Mouse (Mus musculus): ENCODE results near the gene Sema4d. TPM values are rescaled to one million over a fixed set of nuclear protein-coding genes. Genes with fewer than 3 reads are reported as not detected.
A peak's percentile ranks its signal among the peaks of the same experiment; 100 is the strongest.

Sema4d gene
- polyA plus RNA-seq, 1 experiment from 2014 or later, result 23.8 TPM

GRCm38 (mm10) chr13:51647770-51648169 lies 145.8 kb downstream of the Sema4d start:
- TF ChIP-seq CTCF (IDR thresholded peaks at IDR 0.05; ENCODE audit: low read depth), result no peak

GRCm38 (mm10) chr13:51646362-51647027 lies 147.1 kb downstream of the Sema4d start:
- ATAC-seq (replicated peaks; ENCODE audit: low FRiP score, low read depth) (no peak), DNase-seq (ENCODE audit: low spot score) (no peak)
- Histone ChIP-seq H3K9me3 (replicated peaks; ENCODE audit: low read length) (no peaks in the 10 kb centered on the region), H3K36me3 (ENCODE audit: insufficient read depth, low read length) (no peaks in the 10 kb centered on the region), H3K4me1 (replicated peaks; ENCODE audit: insufficient read depth, low read length) (peaks cover 8% of the 10 kb centered on the region; the same call in 1 of the 2 replicates), H3K4me2 (ENCODE audit: low read length) (peak overlapping the region; percentile 71), H3K4me3 (replicated peaks; ENCODE audit: low read depth, low read length) (peak overlapping the region; percentile 89), H3K27me3 (ENCODE audit: insufficient read depth, low read length) (no peaks in the 10 kb centered on the region), H3K9ac (ENCODE audit: low read depth, low read length) (peak overlapping the region; percentile 86), H3K27ac (peak overlapping the region; percentile 82)
- TF ChIP-seq CTCF (IDR thresholded peaks at IDR 0.05; ENCODE audit: low read depth), result no peak
- WGBS, result 20% methylated on average over 3 of the region's 3 CpGs

More at GRCm38 (mm10) chr13:51647770-51648169, 145.8 kb downstream of the Sema4d start:
- Histone ChIP-seq H3K4me3 (replicated peaks; ENCODE audit: low read depth, low read length) (no peak overlapping the region), H3K9ac (ENCODE audit: low read depth, low read length) (no peak overlapping the region), H3K27ac (no peak overlapping the region), H3K4me1 (replicated peaks; ENCODE audit: insufficient read depth, low read length) (peaks cover 12% of the 10 kb centered on the region), H3K27me3 (ENCODE audit: insufficient read depth, low read length) (no peaks in the 10 kb centered on the region), H3K36me3 (ENCODE audit: insufficient read depth, low read length) (no peaks in the 10 kb centered on the region), H3K4me2 (ENCODE audit: low read length) (peak overlapping the region; percentile 71), H3K9me3 (replicated peaks; ENCODE audit: low read length) (no peaks in the 10 kb centered on the region)
- DNase-seq (ENCODE audit: low spot score) (no peak), ATAC-seq (replicated peaks; ENCODE audit: low FRiP score, low read depth) (no peak)
- 71% methylated on average over 3 of the region's 3 CpGs for WGBS

- WGBS, result 0% methylated on average over 7 of the region's 7 CpGs
- TF ChIP-seq CTCF (IDR thresholded peaks at IDR 0.05; ENCODE audit: low read depth), result no peak
- Histone ChIP-seq H3K4me2 (ENCODE audit: low read length) (peak overlapping the region; percentile 71), H3K9me3 (replicated peaks; ENCODE audit: low read length) (no peaks in the 10 kb centered on the region), H3K27me3 (ENCODE audit: insufficient read depth, low read length) (no peaks in the 10 kb centered on the region), H3K27ac (peak overlapping the region; percentile 82), H3K4me3 (replicated peaks; ENCODE audit: low read depth, low read length) (peak overlapping the region; percentile 89), H3K36me3 (ENCODE audit: insufficient read depth, low read length) (no peaks in the 10 kb centered on the region), H3K4me1 (replicated peaks; ENCODE audit: insufficient read depth, low read length) (peaks cover 4% of the 10 kb centered on the region; the same call in 1 of the 2 replicates), H3K9ac (ENCODE audit: low read depth, low read length) (peak overlapping the region; percentile 86)
- DNase-seq (ENCODE audit: low spot score) (peak; percentile 57), ATAC-seq (replicated peaks; ENCODE audit: low FRiP score, low read depth) (no peak)
These were observed 147.7 kb downstream of the Sema4d start for GRCm38 (mm10) chr13:51645872-51646271.

GRCm38 (mm10) chr13:51644829-51645789 lies 148.4 kb downstream of the Sema4d start, which contains the start of gene Cks2:
TSS of gene Cks2 (plus strand) at chr13:51645232.
- Histone ChIP-seq H3K4me3 (replicated peaks; ENCODE audit: low read depth, low read length) (peak within 1 kb of the TSS; percentile 89), H3K27me3 (ENCODE audit: insufficient read depth, low read length) (no peaks in the 10 kb centered on the region), H3K4me1 (replicated peaks; ENCODE audit: insufficient read depth, low read length) (0 out of 2 replicates have a peak, but pooled peaks cover 2% of the 10 kb centered on the region), H3K9ac (ENCODE audit: low read depth, low read length) (peak within 1 kb of the TSS; percentile 86), H3K36me3 (ENCODE audit: insufficient read depth, low read length) (no peaks in the 10 kb centered on the region), H3K4me2 (ENCODE audit: low read length) (peak within 1 kb of the TSS; percentile 71), H3K9me3 (replicated peaks; ENCODE audit: low read length) (no peaks in the 10 kb centered on the region), H3K27ac (peak within 1 kb of the TSS; percentile 82)
- WGBS, result under 1% methylated on average over 83 of the region's 83 CpGs
- ATAC-seq (replicated peaks; ENCODE audit: low FRiP score, low read depth), result peak; percentile 97
- no peak for TF ChIP-seq CTCF (IDR thresholded peaks at IDR 0.05; ENCODE audit: low read depth)
- DNase-seq (ENCODE audit: low spot score), result peak; percentile 100

- 49% methylated on average over 20 of the region's 20 CpGs for WGBS
- no peaks in the 10 kb centered on the region for H3K9me3 ChIP-seq (replicated peaks; ENCODE audit: low read length)
- peak overlapping the region; percentile 89 for H3K4me3 ChIP-seq (replicated peaks; ENCODE audit: low read depth, low read length)
- peak overlapping the region; percentile 71 for H3K4me2 ChIP-seq (ENCODE audit: low read length)
- DNase-seq (ENCODE audit: low spot score), result no peak
- H3K27me3 ChIP-seq (ENCODE audit: insufficient read depth, low read length), result no peaks in the 10 kb centered on the region
- peak overlapping the region; percentile 24 for H3K9ac ChIP-seq (ENCODE audit: low read depth, low read length)
- no peaks in the 10 kb centered on the region for H3K36me3 ChIP-seq (ENCODE audit: insufficient read depth, low read length)
- peak overlapping the region; percentile 32; the same call in 1 of the 2 replicates for H3K27ac ChIP-seq
- ATAC-seq (replicated peaks; ENCODE audit: low FRiP score, low read depth), result no peak
- 0 out of 2 replicates have a peak, but pooled peaks cover 2% of the 10 kb centered on the region for H3K4me1 ChIP-seq (replicated peaks; ENCODE audit: insufficient read depth, low read length)
- no peak for TF ChIP-seq CTCF (IDR thresholded peaks at IDR 0.05; ENCODE audit: low read depth)
These were observed 149.4 kb downstream of the Sema4d start for GRCm38 (mm10) chr13:51643924-51644828.

Measured in kidney, postnatal 0 days (tissue).